Mouse (Mus musculus) urinary bladder, adult 18-20 months (tissue): Measurements from ENCODE around the gene Brca1.
"Not testable (repeated sequence)": the region's sequence is repeated elsewhere in the genome, so short reads cannot be mapped to it uniquely, and the experiment has no call there.

Experiments
- DNase-seq, 2 experiments: peaks; one replicate each; pipeline ENCODE4 v3.0.0; 2022; ENCODE audit warnings: low spot score in 2 of 2, mixed read lengths in 2 of 2

Gene Brca1

GRCm38 (mm10) chr11:101551751-101552475 is at the start of gene Brca1, which contains the start of gene Nbr1:
Gene Brca1 (minus strand): TSS chr11:101551955.
Gene Nbr1 (plus strand): TSS chr11:101552149.
- peak; percentile 75 to 86 for DNase-seq

DNA sequence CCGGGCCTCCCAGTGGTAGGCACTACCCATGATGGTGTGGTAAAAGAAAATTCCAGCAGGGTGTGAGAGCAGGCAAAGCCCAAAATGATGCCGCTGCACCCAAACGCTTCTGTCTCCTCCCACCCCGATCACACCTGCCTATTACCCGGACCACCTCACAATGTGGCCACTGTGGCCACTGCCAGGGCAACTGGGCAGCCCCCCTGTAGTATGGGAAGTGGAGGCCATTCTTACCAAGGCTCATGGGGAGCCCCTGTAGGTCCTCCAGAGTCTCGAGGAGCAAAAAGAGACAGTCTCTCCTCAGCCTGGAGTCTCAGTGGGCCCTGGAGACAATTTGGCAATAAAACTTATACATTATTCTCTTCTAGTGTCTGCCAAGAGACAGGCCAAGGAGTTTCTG is 47.4 kb upstream of the Brca1 start, which contains the start of gene Gm11634:
Gm11634 (minus strand) TSS at position 101 of the 400 bp plus-strand sequence.
- DNase-seq, result no peak

- DNase-seq, result no peak
These were observed 38.4 kb upstream of the Brca1 start for GRCm38 (mm10) chr11:101589989-101590624.

DNA sequence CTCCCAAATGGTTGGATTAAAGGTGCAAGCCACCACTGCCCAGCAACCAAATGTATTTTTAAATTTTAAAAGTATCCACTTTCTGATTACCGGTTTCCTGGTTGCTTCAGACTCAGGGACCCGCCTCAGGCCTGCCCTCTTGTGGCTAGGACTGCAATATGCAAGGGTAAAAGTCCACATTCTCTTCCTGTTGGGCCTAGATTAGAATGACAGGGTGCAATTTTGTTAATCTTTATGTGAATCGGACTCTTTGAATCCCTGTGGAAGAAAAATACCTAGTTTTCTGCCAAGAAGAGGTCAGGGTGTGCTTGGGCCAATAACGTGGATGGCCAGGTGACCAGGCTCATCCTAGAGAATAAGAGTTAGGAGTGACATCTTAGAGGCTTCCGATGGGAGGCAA is 37.7 kb upstream of the Brca1 start:
- DNase-seq, result peak in 1 of 2 experiments; percentile 33

GRCm38 (mm10) chr11:101588868-101589267 is 37.1 kb upstream of the Brca1 start:
- DNase-seq, result no peak

GRCm38 (mm10) chr11:101587676-101588075 is 35.9 kb upstream of the Brca1 start:
- no peak for DNase-seq

DNA sequence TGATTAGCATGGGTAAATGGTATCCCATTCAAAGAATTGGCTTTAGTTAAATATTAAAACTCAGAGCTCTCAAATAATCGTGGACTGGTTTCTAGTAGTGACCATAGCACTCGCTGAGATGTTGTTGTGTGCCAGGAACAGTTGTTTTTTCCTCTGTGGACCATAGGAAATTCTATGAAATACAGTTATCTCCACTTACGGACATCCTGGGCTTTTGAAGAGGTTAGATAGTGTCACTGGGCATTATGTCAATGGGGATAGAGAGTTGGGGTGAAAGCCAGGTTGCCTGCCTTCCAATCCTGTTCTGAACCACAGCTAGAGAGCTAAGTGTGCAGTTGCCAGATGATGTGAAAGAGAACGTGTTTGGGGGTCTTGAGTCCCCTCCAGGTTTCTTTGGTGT is 34.0 kb upstream of the Brca1 start:
- no peak for DNase-seq

DNA sequence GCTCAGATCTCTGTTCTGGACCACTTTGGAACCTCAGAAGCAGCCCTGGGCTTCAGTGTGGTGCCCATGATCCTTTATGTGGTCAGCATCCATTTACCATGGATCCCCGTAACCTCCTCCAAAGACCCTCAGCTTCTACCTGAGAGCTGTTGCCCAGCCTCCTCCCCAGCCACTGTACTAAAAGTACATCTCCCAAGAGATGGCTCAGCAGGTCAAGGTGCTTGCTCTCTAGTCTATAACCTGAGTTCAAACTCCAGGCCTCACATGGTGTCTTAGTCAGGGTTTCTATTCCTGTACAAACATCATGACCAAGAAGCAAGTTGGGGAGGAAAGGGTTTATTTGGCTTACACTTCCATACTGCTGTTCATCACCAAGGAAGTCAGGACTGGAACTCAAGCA is 33.3 kb upstream of the Brca1 start:
- not testable (repeated sequence) for DNase-seq

- DNase-seq, result no peak
These were observed 31.4 kb upstream of the Brca1 start for GRCm38 (mm10) chr11:101583205-101583604.

- peak; percentile 46 to 53 for DNase-seq
These were observed 30.6 kb upstream of the Brca1 start, which contains the start of gene Tmem106a for GRCm38 (mm10) chr11:101582054-101583035. Gene Tmem106a (plus strand): TSS chr11:101582242.

DNA sequence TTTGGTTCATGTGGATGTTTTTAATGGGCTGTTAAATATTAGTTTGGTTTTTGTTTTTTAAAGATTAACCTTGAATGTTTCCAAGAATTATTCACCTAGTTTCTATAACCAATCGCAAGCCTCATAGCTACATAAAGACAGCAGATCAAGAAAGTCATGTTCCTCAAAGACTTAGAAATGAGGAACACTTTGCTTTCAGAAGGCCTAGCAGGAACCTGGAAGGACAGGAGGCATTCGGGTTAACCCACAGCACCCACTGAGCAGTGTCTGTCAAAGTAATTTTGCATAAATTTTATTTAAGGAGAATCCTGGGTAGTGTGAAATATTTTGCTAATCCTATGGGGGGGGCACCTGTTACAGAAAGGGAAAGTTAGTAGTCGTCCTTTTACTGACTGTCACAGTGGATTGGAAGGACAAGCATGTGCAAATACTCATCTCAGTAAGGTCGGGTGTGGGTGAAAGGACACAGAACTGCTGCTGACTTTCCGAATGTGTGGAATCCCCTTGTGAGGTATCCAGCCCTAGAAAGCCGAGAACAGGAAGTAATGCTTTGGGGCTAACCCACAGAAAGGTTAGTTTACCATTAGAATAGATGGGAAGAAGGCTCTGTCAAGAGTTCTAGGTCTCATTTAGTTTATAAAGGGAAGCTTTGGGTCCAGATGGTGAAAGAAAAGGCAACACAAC is 29.5 kb upstream of the Brca1 start:
- no peak for DNase-seq

DNA sequence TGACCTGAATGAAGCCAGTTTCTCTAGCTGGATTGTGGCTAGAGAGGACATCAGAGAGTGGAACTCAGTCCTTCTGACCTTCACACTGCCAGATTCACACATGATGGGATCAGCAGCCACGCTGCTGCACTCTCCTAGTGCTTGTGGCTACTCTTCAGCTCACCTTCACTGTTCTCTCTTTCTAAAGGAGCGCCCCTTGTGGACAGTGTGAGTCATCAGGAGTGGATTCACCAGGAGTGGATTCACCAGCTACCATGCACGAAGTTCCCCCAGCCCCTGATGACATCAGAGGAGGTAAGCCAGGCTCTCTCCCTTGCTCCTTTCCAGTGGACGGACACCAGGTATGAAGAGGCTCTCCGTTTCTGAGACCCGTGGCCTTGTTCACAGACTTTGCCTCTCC is 24.4 kb upstream of the Brca1 start:
- no peak for DNase-seq

DNA sequence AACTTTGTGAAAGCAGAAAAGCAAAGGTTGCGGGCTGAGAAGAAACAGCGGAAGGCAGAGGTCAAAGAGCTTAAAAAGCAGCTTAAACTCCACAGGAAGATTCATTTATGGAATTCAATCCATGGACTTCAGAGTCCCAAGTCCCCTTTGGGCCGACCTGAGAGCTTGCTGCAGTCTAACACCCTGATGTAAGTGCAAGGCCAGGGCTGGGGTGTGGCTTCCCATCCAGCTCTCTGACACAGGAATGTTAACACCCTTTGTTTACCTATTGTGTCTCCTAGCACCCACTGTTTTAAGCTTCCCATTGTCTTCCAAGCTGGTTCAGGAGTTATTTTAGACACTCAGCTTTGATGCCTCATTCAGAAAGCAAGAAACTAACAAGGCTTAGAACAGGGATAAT is 16.7 kb upstream of the Brca1 start:
- no peak for DNase-seq

DNA sequence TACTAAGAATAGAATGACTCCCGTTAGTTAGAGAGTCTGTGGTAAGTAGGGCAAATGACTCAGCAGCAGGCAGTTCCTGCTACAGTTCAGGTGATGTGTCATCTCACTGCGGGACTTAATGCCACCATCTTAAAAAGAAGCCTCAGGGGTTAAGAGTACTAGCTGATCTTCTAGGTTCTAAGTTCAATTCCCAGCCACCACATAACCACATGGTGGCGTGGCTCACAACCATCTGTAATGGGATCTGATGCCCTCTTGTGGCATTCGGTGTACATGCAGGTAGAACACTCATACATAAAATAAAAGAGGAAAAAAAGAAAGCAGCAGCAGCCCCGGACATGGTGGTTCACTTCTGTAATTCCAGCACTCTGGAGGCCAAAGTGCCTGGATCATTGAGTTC is 10.6 kb upstream of the Brca1 start:
- DNase-seq, result no peak

DNA sequence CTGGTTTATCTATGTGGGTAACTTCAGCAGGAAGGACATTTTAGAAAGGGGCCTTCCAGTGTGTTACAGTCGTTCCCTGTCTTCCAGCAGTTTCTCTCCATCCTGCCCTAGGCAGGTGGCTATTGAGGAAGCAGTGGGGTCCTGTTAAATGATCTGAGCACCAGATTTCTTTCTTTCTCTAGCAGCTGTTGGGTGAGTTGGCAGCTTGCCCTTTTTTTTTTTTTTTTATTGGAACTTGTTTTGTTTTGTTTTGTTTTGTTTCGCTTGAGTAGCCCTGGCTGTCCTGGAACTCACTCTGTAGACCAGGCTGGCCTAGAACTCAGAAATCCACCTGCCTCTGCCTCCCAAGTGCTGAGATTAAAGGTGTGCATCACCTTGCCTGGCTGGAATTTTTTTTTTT is 5.2 kb upstream of the Brca1 start:
- DNase-seq, result no peak

GRCm38 (mm10) chr11:101556541-101556940 is 4.8 kb upstream of the Brca1 start:
- DNase-seq, result peak in 1 of 2 experiments; percentile 20

- no peak for DNase-seq
These were observed 1.7 kb upstream of the Brca1 start for GRCm38 (mm10) chr11:101553354-101553930.

DNA sequence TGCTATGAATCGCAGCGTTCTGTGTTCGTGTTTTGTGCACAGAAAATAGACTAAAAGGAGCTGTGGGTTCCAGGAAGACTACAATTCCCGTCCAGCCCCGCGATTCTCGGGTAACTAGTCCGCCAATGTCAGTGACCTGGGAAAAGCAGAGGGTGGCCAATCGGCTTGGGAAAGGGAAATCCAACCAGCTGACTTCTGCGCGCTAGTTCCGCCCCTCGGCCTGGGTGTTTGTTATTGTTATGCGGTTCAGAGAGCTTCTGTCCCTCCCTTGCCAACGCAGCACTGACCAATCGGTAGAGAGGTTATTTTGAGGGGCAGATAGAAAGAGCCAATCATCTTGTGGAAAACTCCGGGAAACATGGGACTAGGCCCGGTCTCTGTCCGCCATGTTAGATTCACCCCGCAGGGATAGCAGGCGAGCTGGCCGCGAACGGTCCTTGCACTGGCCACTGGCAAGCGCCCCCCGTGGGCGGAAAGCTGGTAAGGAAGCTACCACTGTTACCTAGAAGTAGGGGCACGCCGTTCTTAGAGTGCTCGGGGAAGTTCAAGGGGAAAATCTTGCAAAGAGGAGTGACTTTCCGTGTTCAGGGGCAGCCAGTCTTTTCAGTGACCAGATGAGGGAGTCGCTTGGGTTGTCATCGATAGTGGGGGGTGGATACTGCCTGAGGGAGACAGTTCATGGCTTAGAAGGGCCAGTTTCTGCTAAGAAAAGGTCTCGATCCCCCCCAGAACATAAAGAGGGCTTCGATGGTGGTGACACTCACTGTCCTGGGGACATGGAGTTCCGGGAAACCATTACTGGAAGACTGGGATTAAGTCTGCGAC is 933 bp upstream of the Brca1 start:
- peak; percentile 84 to 98 for DNase-seq

- no peak for DNase-seq
These were observed 3.2 kb downstream of the Brca1 start for GRCm38 (mm10) chr11:101548526-101548925.

GRCm38 (mm10) chr11:101544132-101544531 is 7.6 kb downstream of the Brca1 start:
- DNase-seq, result no peak
